Mouse (Mus musculus) cerebellum, postnatal 4 days (tissue): ENCODE data around the gene Olfr701.

Source experiments
- DNase-seq, 2 experiments: peaks; one replicate each; pipeline ENCODE4 v3.0.0; 2022; ENCODE audit warnings: low spot score in 2 of 2, mixed read lengths in 1 of 2

Olfr701 gene

GRCm38 (mm10) chr7:106813829-106814228, at the start of gene Olfr701:
Gene Olfr701, plus strand, starts transcription at chr7:106814129.
- DNase-seq: no peak

GRCm38 (mm10) chr7:106788330-106788729, 25.6 kb upstream of the Olfr701 start:
- DNase-seq: no peak

- no peak for DNase-seq
Observed at GRCm38 (mm10) chr7:106793098-106793497, 20.8 kb upstream of the Olfr701 start, which contains the start of gene Olfr699. Gene Olfr699, minus strand, starts transcription at chr7:106793198.

GRCm38 (mm10) chr7:106808734-106809133, 5.2 kb upstream of the Olfr701 start, which contains the start of gene Olfr700:
Gene Olfr700, minus strand, starts transcription at chr7:106808834.
- no peak for DNase-seq

- no peak for DNase-seq
Observed at GRCm38 (mm10) chr7:106815775-106816174, 1.8 kb downstream of the Olfr701 start.

- no peak for DNase-seq
Observed at GRCm38 (mm10) chr7:106818414-106818813, 4.5 kb downstream of the Olfr701 start.

GRCm38 (mm10) chr7:106833793-106834192, 19.9 kb downstream of the Olfr701 start, which contains the start of gene Olfr702:
Gene Olfr702, minus strand, starts transcription at chr7:106833893.
- DNase-seq: no peak

GRCm38 (mm10) chr7:106843060-106843459, 29.1 kb downstream of the Olfr701 start, which contains the start of gene Olfr703:
Gene Olfr703, plus strand, starts transcription at chr7:106843360.
- no peak for DNase-seq

- no peak for DNase-seq
Observed at GRCm38 (mm10) chr7:106862885-106863284, 49.0 kb downstream of the Olfr701 start, which contains the start of gene Olfr704. Gene Olfr704, plus strand, starts transcription at chr7:106863185.
